In genomic region chr11:18313510-18314301, GRCm38 (mm10) we compare ENCODE assay signal across 15 mouse cellular contexts.
"Had no signal": no experiment of that assay in that cellular context is flagged by ENCODE, and none has a peak within 500 bp of the region (broad histone marks: within the 10 kb centered on the region; RNA-seq: fewer than 3 reads in every experiment).

No protein-coding gene starts in this region.

- H3K4me2 ChIP-seq: limb, embryonic 12.5 days; liver, embryonic 13.5 days; lung, embryonic 15.5 days had no signal

- H3K4me1 ChIP-seq: limb, embryonic 12.5 days; liver, embryonic 13.5 days; lung, embryonic 15.5 days had no signal

- H3K27ac ChIP-seq: limb, embryonic 12.5 days; liver, embryonic 13.5 days; lung, embryonic 15.5 days; macrophage had no signal

- H3K9ac ChIP-seq: limb, embryonic 12.5 days; liver, embryonic 13.5 days; liver, postnatal 0 days; lung, embryonic 15.5 days had no signal

- H3K9me3 ChIP-seq: limb, embryonic 12.5 days; liver, embryonic 13.5 days; lung, embryonic 15.5 days had no signal

- H3K4me3 ChIP-seq: limb, embryonic 12.5 days; liver, embryonic 13.5 days; lung, embryonic 15.5 days had no signal

- ATAC-seq: liver, postnatal 0 days had no signal

- H3K36me3 ChIP-seq: limb, embryonic 12.5 days; liver, embryonic 13.5 days; lung, embryonic 15.5 days had no signal

- H3K27me3 ChIP-seq: limb, embryonic 12.5 days; liver, embryonic 13.5 days; lung, embryonic 15.5 days had no signal

- DNase-seq: kidney, adult 18-20 months; kidney, postnatal 25 days; layer of hippocampus, adult 9-11 months; liver; liver, embryonic 13.5 days; liver, postnatal 0 days; lung, postnatal 14 days; retina, postnatal 1 day; right cerebral cortex, postnatal 4 days; spleen, adult 18-20 months; thymus, adult 18-20 months; thymus, postnatal 14 days had no signal
